Mouse (Mus musculus) left cerebral cortex, postnatal 36 days (tissue): ENCODE data around the gene 1700029J07Rik. TPM values are rescaled to one million over a fixed set of nuclear protein-coding genes. Genes with fewer than 3 reads are reported as not detected.

ENCODE experiments used
- DNase-seq, 2 experiments: peaks; one replicate each; pipeline ENCODE4 v3.0.0; 2021 to 2022; ENCODE audit warnings: low spot score in 2 of 2, mixed read lengths in 1 of 2
- intact Hi-C: fragments of 180-260 bp; cut with DNase I; formaldehyde crosslinking; loops from one replicate; pipeline ENCODE4 v1.15.1; 2025
- total RNA-seq, 2 experiments: library from RNA; stranded (reverse); gene quantifications; 2 replicates each; pipeline ENCODE4 v1.2.3; 2021

The 1700029J07Rik gene
- total RNA-seq, 2 experiments from 2014 or later: 2.0 to 3.4 TPM

GRCm38 (mm10) chr8:45973988-45974505 lies 1.0 kb downstream of the 1700029J07Rik start:
- intact Hi-C loops: no loop called here
- DNase-seq: no peak

GRCm38 (mm10) chr8:45970894-45971293 lies 4.2 kb downstream of the 1700029J07Rik start:
- intact Hi-C loops: no loop called here
- no peak for DNase-seq

GRCm38 (mm10) chr8:45950622-45951021 lies 24.4 kb downstream of the 1700029J07Rik start:
- no peak for DNase-seq
- intact Hi-C loops: no loop called here

GRCm38 (mm10) chr8:45946283-45946682 lies 28.8 kb downstream of the 1700029J07Rik start:
- intact Hi-C loops: no loop called here
- no peak for DNase-seq

- DNase-seq: no peak
- intact Hi-C loops: no loop called here
Observed at GRCm38 (mm10) chr8:45936986-45937385, 38.1 kb downstream of the 1700029J07Rik start.

GRCm38 (mm10) chr8:45934582-45935014 lies 40.5 kb downstream of the 1700029J07Rik start, which contains the start of gene Ccdc110:
TSS of gene Ccdc110 (plus strand) at chr8:45934619.
- DNase-seq: peak; percentile 94 to 96
- intact Hi-C loops: loop anchor here (1.0 to 5.0 kb wide), 4 partner anchors 117 to 572 kb away; no protein-coding TSS in a partner anchor

GRCm38 (mm10) chr8:45922116-45922515 lies 52.9 kb downstream of the 1700029J07Rik start:
- intact Hi-C loops: no loop called here
- DNase-seq: no peak

GRCm38 (mm10) chr8:45920392-45920791 lies 54.7 kb downstream of the 1700029J07Rik start:
- intact Hi-C loops: no loop called here
- DNase-seq: no peak

GRCm38 (mm10) chr8:45918891-45919290 lies 56.2 kb downstream of the 1700029J07Rik start:
- DNase-seq: no peak
- intact Hi-C loops: no loop called here

GRCm38 (mm10) chr8:45917040-45917679 lies 57.9 kb downstream of the 1700029J07Rik start:
- DNase-seq: peak in 1 of 2 experiments; percentile 16
- intact Hi-C loops: no loop called here

- intact Hi-C loops: no loop called here
- no peak for DNase-seq
Observed at GRCm38 (mm10) chr8:45916496-45916895, 58.6 kb downstream of the 1700029J07Rik start.

- intact Hi-C loops: no loop called here
Observed at GRCm38 (mm10) chr8:45913707-45914106, 61.3 kb downstream of the 1700029J07Rik start.

GRCm38 (mm10) chr8:45906251-45906619 lies 68.8 kb downstream of the 1700029J07Rik start:
- DNase-seq: no peak
- intact Hi-C loops: no loop called here

More at GRCm38 (mm10) chr8:45913707-45914106, 61.3 kb downstream of the 1700029J07Rik start:
- no peak for DNase-seq

GRCm38 (mm10) chr8:45905591-45906250 lies 69.3 kb downstream of the 1700029J07Rik start:
- intact Hi-C loops: no loop called here
- DNase-seq: no peak

GRCm38 (mm10) chr8:45903659-45904058 lies 71.4 kb downstream of the 1700029J07Rik start:
- intact Hi-C loops: no loop called here
- DNase-seq: no peak

Other genes starting within 250 kb of the 1700029J07Rik start
- 1 to 10 TPM; 1.8 to 2.7 TPM for gene Pdlim3, start 89.8 kb downstream of the 1700029J07Rik start, total RNA-seq
- 1 to 10 TPM; 1.3 to 1.8 TPM for gene Ccdc110, start 40.6 kb downstream of the 1700029J07Rik start, total RNA-seq
- 10 to 100 TPM; 57.4 to 58.4 TPM for gene Ufsp2, start 276 bp upstream of the 1700029J07Rik start, total RNA-seq
- under 1 TPM; 0.54 to 1.00 TPM for gene Lrp2bp, start 24.1 kb upstream of the 1700029J07Rik start, total RNA-seq
- gene Ankrd37, start 30.5 kb upstream of the 1700029J07Rik start, total RNA-seq: 10 to 100 TPM in 1 of 2 experiments, 1 to 10 TPM in 1; 9.6 to 12.7 TPM
- gene Cfap97, start 176.5 kb upstream of the 1700029J07Rik start, total RNA-seq: 10 to 100 TPM; 20.4 to 24.6 TPM
- gene Snx25, start 176.9 kb upstream of the 1700029J07Rik start, total RNA-seq: 10 to 100 TPM; 42.1 to 43.0 TPM
- 100 to 1,000 TPM; 526 to 616 TPM for gene Slc25a4, start 236.0 kb upstream of the 1700029J07Rik start, total RNA-seq